Mouse (Mus musculus) effector memory CD4-positive, alpha-beta T cell, adult 7 months (primary cell): ENCODE measurements around the gene Khdrbs1. TPM values are rescaled to one million over a fixed set of nuclear protein-coding genes. Genes with fewer than 3 reads are reported as not detected.

Experiments
- polyA plus RNA-seq: library from polyadenylated mRNA; unstranded; fragments of 100-300 nt; shearing (Covaris generic); gene quantifications from one replicate; pipeline ENCODE4 v1.2.1, GENCODE M21; 2017

Gene Khdrbs1
- 152 TPM for polyA plus RNA-seq

GRCm38 (mm10) chr4:129742232-129743009 is at the start of gene Khdrbs1:
Gene Khdrbs1 (minus strand): TSS chr4:129742303.

GRCm38 (mm10) chr4:129696158-129696985 is 45.7 kb downstream of the Khdrbs1 start, which contains the start of gene Tmem39b:
Gene Tmem39b (minus strand): TSS chr4:129696838.

GRCm38 (mm10) chr4:129672083-129672877 is 69.8 kb downstream of the Khdrbs1 start, which contains the start of gene Kpna6:
Gene Kpna6 (minus strand): TSS chr4:129672767.

Other genes starting within 250 kb of the Khdrbs1 start
- 39.8 TPM for gene Marcksl1, start 228.7 kb downstream of the Khdrbs1 start, polyA plus RNA-seq
- gene Hdac1, start 199.6 kb downstream of the Khdrbs1 start, polyA plus RNA-seq: 159 TPM
- 1,404 TPM for gene Lck, start 168.7 kb downstream of the Khdrbs1 start, polyA plus RNA-seq
- gene Fam167b, start 163.8 kb downstream of the Khdrbs1 start, polyA plus RNA-seq: not detected
- 188 TPM for gene Eif3i, start 141.7 kb downstream of the Khdrbs1 start, polyA plus RNA-seq
- 158 TPM for gene Tmem234, start 141.6 kb downstream of the Khdrbs1 start, polyA plus RNA-seq
- 1.2 TPM for gene Dcdc2b, start 128.0 kb downstream of the Khdrbs1 start, polyA plus RNA-seq
- 22.2 TPM for gene Iqcc, start 123.2 kb downstream of the Khdrbs1 start, polyA plus RNA-seq
- 15.7 TPM for gene Ccdc28b, start 118.4 kb downstream of the Khdrbs1 start, polyA plus RNA-seq
- gene Txlna, start 101.2 kb downstream of the Khdrbs1 start, polyA plus RNA-seq: 70.1 TPM
- gene Kpna6, start 69.5 kb downstream of the Khdrbs1 start, polyA plus RNA-seq: 24.0 TPM
- gene Tmem39b, start 45.5 kb downstream of the Khdrbs1 start, polyA plus RNA-seq: 12.6 TPM
- gene Ptp4a2, start 68.9 kb upstream of the Khdrbs1 start, polyA plus RNA-seq: 770 TPM
- gene Spocd1, start 186.9 kb upstream of the Khdrbs1 start, polyA plus RNA-seq: not detected
- not detected for gene Adgrb2, start 242.6 kb upstream of the Khdrbs1 start, polyA plus RNA-seq